Mouse (Mus musculus) heart, postnatal 0 days (tissue): ENCODE data around the gene Hid1. TPM values are rescaled to one million over a fixed set of nuclear protein-coding genes. Genes with fewer than 3 reads are reported as not detected.

Source experiments
- ATAC-seq: fragments of 200-750 bp; cut with Nextera tagmentation; 2 replicates; pipeline ENCODE4 v1.8.0; 2017; ENCODE audit warnings: low read depth, moderate number of reproducible peaks, moderate library complexity; ENCODE audit not compliant: insufficient read depth
- DNase-seq: peaks from one replicate; pipeline ENCODE4 v3.0.0-alpha.2; 2016; ENCODE audit warnings: low spot score
- H3K27ac ChIP-seq: fragments of 300-500 bp; sonication (generic); 2 replicates; pipeline ENCODE4 v1.5.1; 2014; ENCODE audit warnings: low read depth, mild to moderate bottlenecking
- H3K27me3 ChIP-seq: fragments of 300-500 bp; sonication (generic); 2 replicates; pipeline ENCODE4 v1.6.1; 2014; ENCODE audit warnings: low read length, mixed read lengths; ENCODE audit not compliant: control insufficient read depth, insufficient read depth
- H3K36me3 ChIP-seq: fragments of 300-500 bp; sonication (generic); replicated peaks from 2 replicates; pipeline ENCODE4 v1.6.1; 2014; ENCODE audit warnings: low read length, mixed read lengths; ENCODE audit not compliant: control insufficient read depth, insufficient read depth
- H3K4me1 ChIP-seq: fragments of 300-500 bp; sonication (generic); 2 replicates; pipeline ENCODE4 v1.6.1; 2014; ENCODE audit warnings: antibody characterized with exemption; ENCODE audit not compliant: control insufficient read depth, insufficient read depth
- H3K4me2 ChIP-seq: fragments of 300-500 bp; sonication (generic); 2 replicates; pipeline ENCODE4 v1.6.1; 2014; ENCODE audit warnings: low read depth, mild to moderate bottlenecking, low read length, moderate library complexity
- H3K4me3 ChIP-seq: fragments of 300-500 bp; sonication (generic); 2 replicates; pipeline ENCODE4 v1.5.1; 2014; ENCODE audit warnings: low read depth, low read length
- H3K9ac ChIP-seq: fragments of 300-500 bp; sonication (generic); replicated peaks from 2 replicates; pipeline ENCODE4 v1.6.1; 2014; ENCODE audit warnings: low read depth, low read length, mixed read lengths
- H3K9me3 ChIP-seq: fragments of 300-500 bp; sonication (generic); replicated peaks from 2 replicates; pipeline ENCODE4 v1.6.1; 2016; ENCODE audit warnings: low read length; ENCODE audit not compliant: control insufficient read depth
- CTCF ChIP-seq: IDR thresholded peaks from 2 replicates; pipeline ENCODE4 v1.5.1; 2016; ENCODE audit warnings: antibody characterized with exemption, control low read depth, low read depth
- EP300 ChIP-seq: IDR thresholded peaks from 2 replicates; pipeline ENCODE4 v1.6.1; 2016; ENCODE audit warnings: antibody characterized with exemption, low read depth
- WGBS: fragments of 180-500 bp; shearing (Covaris S2); extraction: QIAGEN DNeasy Blood & Tissue Kit; methylation state at CpG from one replicate; pipeline ENCODE4 v1.1.7; 2014; 5-methylcytosine and 5-hydroxymethylcytosine counted together
- polyA plus RNA-seq: library from polyadenylated mRNA; unstranded; fragments of >200 nt; fragmentation: Nextera tagmentation; extraction: Ambion mirVana; gene quantifications from 2 replicates; pipeline ENCODE4 v1.2.1, GENCODE M21; 2015
- total RNA-seq: library from RNA; depleted of rRNA; stranded (reverse); fragments of >200 nt; gene quantifications from 2 replicates; pipeline ENCODE4 v1.2.3, GENCODE M21; 2014; ENCODE audit warnings: low replicate concordance

The Hid1 gene
- total and polyA plus RNA-seq, 2 experiments from 2014 or later = 5.4 to 11.9 TPM

- H3K27me3 ChIP-seq = 0 out of 2 replicates have a peak, but pooled peaks cover under 1% of the 10 kb centered on the region
Measured at GRCm38 (mm10) chr11:115374695-115375425, 7.3 kb upstream of the Hid1 start.

DNA sequence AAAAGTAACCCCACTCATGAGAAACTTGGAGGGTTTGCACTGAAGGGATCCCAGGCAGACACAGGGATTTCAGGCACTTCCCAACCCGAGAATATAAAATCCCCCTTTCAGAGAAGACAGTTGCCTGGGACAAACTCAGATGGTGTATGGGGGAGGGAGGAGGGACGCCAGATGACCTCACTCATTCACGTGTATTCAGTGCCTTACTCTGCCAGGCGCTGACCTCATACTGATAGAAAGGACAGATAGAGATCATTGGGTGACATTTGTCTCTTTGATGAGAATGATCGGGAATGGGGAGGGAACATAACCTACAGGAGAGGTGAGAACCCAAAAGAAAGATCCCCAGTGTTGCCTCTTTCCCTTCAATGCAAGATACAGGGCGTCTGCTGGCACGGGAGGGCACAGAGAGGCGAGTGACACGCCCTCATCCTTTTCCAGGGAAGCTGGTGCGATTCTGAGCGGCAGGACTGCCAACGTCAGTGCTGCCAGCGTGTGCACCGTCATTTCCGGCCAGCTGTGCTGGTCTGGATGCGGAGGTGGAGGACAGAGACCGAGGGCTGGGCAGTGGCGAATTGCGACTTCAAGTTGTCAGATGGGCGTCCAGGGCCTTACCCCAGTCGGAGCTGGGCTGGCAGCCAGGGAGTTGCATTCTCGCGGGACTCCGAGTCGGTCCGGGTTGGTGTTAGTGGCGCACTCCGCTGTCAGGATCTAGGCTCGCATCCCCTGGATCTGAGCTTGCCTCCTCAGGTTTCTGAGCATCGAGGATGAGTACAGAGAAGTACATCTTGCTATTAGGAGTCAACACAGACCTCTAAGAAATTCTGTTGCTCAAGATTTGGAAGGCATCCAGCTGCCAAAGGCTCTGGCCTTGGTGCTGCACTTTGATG, 6.5 kb upstream of the Hid1 start:
- Histone ChIP-seq H3K9me3 (no peaks in the 10 kb centered on the region; the same call in 1 of the 2 replicates), H3K27me3 (0 out of 2 replicates have a peak, but pooled peaks cover 6% of the 10 kb centered on the region), H3K36me3 (no peaks in the 10 kb centered on the region), H3K4me2 (peak overlapping the region; percentile 61), H3K4me1 (peaks cover 12% of the 10 kb centered on the region; the same call in 1 of the 2 replicates), H3K27ac (peak overlapping the region; percentile 3; the same call in 1 of the 2 replicates), H3K4me3 (peak overlapping the region; percentile 28), H3K9ac (no peak overlapping the region)
- WGBS = 2% methylated on average over 30 of the region's 30 CpGs
- DNase-seq (peak; percentile 56), ATAC-seq (peak; percentile 80)
- TF ChIP-seq CTCF (no peak), EP300 (no peak)

More at GRCm38 (mm10) chr11:115374695-115375425, 7.3 kb upstream of the Hid1 start:
- Histone ChIP-seq H3K36me3 (no peaks in the 10 kb centered on the region), H3K4me3 (peak overlapping the region; percentile 28; the same call in 1 of the 2 replicates), H3K9me3 (no peaks in the 10 kb centered on the region; the same call in 1 of the 2 replicates), H3K4me2 (peak overlapping the region; percentile 61), H3K4me1 (peaks cover 12% of the 10 kb centered on the region; the same call in 1 of the 2 replicates), H3K27ac (no peak overlapping the region), H3K9ac (no peak overlapping the region)
- TF ChIP-seq CTCF (no peak), EP300 (no peak)
- DNase-seq (no peak), ATAC-seq (peak; percentile 28; the same call in 1 of the 2 replicates)
- WGBS = 40% methylated on average over 12 of the region's 12 CpGs

GRCm38 (mm10) chr11:115372737-115373136, 5.2 kb upstream of the Hid1 start:
- Histone ChIP-seq H3K36me3 (no peaks in the 10 kb centered on the region), H3K4me2 (no peak overlapping the region), H3K27ac (no peak overlapping the region), H3K9me3 (no peaks in the 10 kb centered on the region), H3K9ac (no peak overlapping the region), H3K4me1 (peaks cover 12% of the 10 kb centered on the region; the same call in 1 of the 2 replicates), H3K27me3 (0 out of 2 replicates have a peak, but pooled peaks cover 6% of the 10 kb centered on the region), H3K4me3 (no peak overlapping the region)
- TF ChIP-seq CTCF (no peak), EP300 (no peak)
- 40% methylated on average over 2 of the region's 2 CpGs for WGBS
- ATAC-seq (no peak), DNase-seq (no peak)

DNA sequence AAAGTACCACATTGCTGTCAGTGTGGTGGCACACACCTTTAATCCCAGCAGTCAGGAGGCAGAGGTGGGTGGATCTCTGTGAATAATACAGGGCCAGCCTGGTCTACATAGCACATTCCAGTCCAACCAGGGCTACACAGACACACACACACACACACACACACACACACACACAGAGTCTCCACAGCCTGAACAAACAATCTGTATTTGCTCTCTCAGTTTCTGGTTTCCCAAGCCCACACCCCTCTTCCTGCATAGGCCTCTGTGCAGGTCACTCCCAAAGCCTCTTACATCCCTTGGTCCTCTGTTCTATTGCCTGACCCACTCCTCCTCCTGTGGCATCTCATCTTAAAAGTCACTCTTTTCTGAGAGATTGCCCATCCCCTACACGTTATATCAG, 4.5 kb upstream of the Hid1 start:
- H3K27ac ChIP-seq = no peak overlapping the region
- H3K4me2 ChIP-seq = no peak overlapping the region
- no peak overlapping the region for H3K9ac ChIP-seq
- H3K9me3 ChIP-seq = no peaks in the 10 kb centered on the region
- TF ChIP-seq EP300 (no peak), CTCF (no peak)
- no peak overlapping the region for H3K4me3 ChIP-seq
- peaks cover 19% of the 10 kb centered on the region for H3K4me1 ChIP-seq
- H3K36me3 ChIP-seq = no peaks in the 10 kb centered on the region
- no peak for ATAC-seq
- 79% methylated on average over 1 of the region's 1 CpGs for WGBS
- DNase-seq = no peak
- H3K27me3 ChIP-seq = peaks cover 12% of the 10 kb centered on the region; the same call in 1 of the 2 replicates

DNA sequence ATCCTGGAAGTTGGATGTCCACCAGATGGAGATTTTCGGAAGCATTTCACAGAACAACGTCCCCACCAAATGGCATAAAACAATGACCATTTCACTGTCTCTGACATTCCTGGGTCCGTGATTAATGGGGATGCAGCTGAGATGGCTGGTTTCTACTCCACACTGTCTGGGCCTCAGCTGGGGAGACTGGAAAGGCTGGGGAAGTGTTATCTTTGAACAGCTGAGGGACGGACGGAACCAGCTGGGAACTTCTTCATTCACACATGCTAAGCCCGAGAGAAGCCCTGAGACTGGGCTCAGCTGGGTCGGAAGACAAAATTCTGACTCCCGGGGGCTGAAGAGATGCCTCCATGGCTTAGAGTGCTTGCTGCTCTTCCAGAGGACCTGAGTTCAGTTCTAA, 3.8 kb upstream of the Hid1 start:
- H3K9ac ChIP-seq = no peak overlapping the region
- no peak overlapping the region for H3K27ac ChIP-seq
- DNase-seq (no peak), ATAC-seq (no peak)
- peaks cover 26% of the 10 kb centered on the region for H3K4me1 ChIP-seq
- no peak overlapping the region for H3K4me3 ChIP-seq
- TF ChIP-seq CTCF (no peak), EP300 (no peak)
- no peaks in the 10 kb centered on the region for H3K36me3 ChIP-seq
- no peak overlapping the region for H3K4me2 ChIP-seq
- no peaks in the 10 kb centered on the region for H3K9me3 ChIP-seq
- H3K27me3 ChIP-seq = peaks cover 17% of the 10 kb centered on the region; the same call in 1 of the 2 replicates
- 49% methylated on average over 8 of the region's 8 CpGs for WGBS
